Mouse (Mus musculus) 3T3-L1 (cell line): ENCODE data around the gene Gpr37.
A peak's percentile ranks its signal among the peaks of the same experiment; 100 is the strongest.

Experiments
- DNase-seq: peaks from one replicate; pipeline ENCODE4 v3.0.0-alpha.2; 2015; ENCODE audit warnings: low read depth, low spot score

The Gpr37 gene

GRCm38 (mm10) chr6:25690629-25691028 is at the start of gene Gpr37:
Gene Gpr37, minus strand, starts transcription at chr6:25690729.
- DNase-seq: no peak

GRCm38 (mm10) chr6:25736533-25736932 is 46.0 kb upstream of the Gpr37 start:
- DNase-seq: no peak

DNA sequence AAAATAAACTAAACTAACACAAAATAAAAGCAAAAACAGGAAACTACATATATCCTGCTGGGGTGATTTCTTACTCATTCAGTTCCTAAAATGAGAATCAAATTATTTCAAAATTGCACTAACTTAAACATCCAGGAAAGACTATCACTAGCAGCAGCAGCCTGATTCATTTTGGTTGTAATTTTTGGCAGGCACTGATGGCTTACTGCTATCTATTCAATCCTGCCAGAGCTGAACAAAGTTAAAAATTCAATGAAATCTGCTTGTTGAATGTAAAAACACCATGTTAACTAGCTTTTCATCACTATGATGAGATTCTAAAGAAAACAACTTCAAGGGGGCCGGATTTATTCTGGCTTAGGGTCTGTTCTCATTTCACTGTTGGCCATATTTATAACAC is 36.0 kb upstream of the Gpr37 start:
- no peak for DNase-seq

GRCm38 (mm10) chr6:25710601-25711000 is 20.1 kb upstream of the Gpr37 start:
- no peak for DNase-seq

GRCm38 (mm10) chr6:25709250-25709895 is 18.8 kb upstream of the Gpr37 start:
- peak; percentile 37 for DNase-seq

- no peak for DNase-seq
Measured at GRCm38 (mm10) chr6:25699956-25700355, 9.4 kb upstream of the Gpr37 start.

- no peak for DNase-seq
Measured at GRCm38 (mm10) chr6:25690284-25690605, 284 bp downstream of the Gpr37 start.

DNA sequence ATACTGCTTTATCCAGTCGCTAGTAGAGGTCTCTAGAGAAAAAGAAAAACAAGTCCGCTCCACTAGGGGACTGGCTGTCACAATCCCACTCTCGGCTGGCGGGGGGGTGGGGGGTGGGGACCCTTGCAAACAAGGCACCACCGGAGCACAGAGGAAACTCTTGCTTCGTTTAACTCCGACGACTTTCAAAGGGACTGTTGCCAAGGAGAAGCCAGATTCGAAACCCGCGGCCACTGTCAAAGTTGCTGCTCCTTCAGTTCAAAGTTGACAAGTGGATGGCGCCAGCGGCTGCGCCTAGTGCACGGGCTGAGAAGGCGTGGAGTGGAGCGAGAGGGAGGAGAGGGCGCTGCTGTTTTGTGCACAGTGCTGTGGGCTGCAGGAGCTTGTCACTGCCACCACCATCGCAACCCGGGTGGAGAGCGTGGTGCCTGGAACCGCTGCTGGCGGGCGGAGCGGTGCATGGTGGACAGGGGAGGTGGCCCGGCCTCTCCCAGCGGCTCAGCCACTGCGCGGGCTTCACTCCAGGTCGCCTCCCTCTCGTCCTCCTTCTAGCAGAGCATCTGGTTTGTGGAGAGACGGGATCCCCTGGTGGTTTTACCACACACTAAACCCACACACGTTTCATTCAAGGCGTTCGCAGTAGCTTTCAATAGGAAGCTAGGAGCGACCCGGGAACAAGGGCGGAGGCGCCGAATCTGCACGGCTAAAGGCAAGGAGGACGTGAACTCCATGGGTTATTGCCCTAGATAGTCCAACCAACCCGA is 827 bp downstream of the Gpr37 start:
- no peak for DNase-seq

DNA sequence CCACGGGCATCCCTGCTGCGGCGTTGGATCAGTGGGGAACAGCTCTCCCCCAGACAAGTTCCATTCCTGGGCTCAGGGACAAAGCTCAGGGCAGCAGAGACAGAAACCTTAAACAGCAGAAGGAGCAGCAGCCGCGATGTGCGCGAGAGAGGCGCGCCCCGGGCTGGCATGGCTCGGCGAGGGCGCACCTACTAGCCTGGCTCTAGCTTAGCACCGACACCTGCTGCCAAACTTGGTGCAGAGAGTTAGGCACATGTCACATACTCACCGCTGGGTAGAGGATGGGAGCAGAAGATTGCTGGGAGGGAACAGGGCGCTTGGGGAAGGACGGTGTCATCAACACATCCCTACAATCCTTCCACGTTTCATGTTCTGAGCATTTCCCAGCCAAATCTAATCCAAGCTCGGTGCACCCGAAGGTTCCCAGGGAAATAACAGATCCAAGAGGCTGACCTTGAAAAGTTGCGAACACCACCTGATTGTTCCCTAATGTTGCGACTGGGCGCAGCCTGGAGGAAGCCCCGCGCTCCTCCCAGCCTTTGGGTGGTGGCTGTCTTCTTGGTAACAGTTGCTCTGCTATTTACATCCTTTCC is 1.5 kb downstream of the Gpr37 start:
- DNase-seq: no peak

DNA sequence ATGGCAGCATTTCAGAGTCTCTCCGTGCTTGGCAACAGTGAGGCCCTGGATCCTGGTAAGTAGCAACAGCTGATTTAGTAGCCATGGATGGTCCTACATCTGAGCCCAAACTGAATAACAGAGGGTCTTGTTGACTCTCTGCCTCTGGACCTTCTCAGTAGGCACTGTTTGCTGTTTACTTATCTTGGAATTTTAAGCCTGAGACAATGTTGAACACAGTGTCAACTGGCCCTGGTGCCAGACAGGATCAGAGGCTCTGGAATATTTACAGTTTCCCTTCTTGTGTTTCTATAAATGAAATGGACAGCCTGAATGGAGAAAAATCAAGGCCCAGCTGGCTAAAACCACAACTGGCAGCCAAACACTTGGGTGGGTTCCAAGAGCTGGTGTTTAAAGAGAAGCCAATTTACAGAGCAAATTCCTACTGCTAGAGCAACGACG is 3.7 kb downstream of the Gpr37 start:
- DNase-seq: peak; percentile 11

DNA sequence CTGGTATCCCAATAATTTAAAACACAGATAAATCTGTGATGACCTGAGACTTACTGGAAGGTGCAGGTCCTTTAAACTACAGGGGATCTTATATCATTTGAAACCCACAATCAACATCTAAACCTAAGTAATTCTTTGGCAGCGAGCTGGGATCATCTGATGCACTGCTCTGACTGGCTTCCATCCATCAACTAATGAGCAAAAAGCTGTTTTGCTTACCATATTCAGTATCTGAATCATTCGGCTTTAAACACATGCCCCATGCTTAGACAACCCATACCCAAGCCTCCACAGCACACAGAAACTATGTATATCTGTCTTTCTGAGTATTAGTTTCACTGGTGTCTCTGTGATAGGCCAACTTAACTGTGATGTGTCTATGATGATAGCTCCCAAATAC is 6.1 kb downstream of the Gpr37 start:
- DNase-seq: no peak

GRCm38 (mm10) chr6:25675111-25675510 is 15.4 kb downstream of the Gpr37 start:
- DNase-seq: no peak

- DNase-seq: no peak
Measured at GRCm38 (mm10) chr6:25673801-25674200, 16.7 kb downstream of the Gpr37 start.

DNA sequence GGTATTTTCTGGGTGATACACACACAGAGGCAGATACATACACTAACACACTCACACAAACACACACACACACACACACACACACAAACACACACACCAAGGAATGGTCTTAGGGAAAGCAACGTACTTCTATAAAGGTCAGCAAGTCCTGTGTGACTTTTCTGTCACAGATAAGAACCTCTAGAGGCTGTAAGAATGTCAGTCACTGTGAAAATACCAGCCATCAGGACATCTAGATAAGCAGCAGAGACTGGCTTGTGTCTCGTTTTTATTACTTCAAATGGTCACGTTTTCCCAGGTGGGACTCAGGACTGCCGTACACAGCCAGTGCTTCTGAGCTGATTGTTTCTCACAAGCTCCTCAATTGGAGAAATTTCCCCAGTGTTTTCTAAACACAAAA is 20.4 kb downstream of the Gpr37 start:
- DNase-seq: no peak

DNA sequence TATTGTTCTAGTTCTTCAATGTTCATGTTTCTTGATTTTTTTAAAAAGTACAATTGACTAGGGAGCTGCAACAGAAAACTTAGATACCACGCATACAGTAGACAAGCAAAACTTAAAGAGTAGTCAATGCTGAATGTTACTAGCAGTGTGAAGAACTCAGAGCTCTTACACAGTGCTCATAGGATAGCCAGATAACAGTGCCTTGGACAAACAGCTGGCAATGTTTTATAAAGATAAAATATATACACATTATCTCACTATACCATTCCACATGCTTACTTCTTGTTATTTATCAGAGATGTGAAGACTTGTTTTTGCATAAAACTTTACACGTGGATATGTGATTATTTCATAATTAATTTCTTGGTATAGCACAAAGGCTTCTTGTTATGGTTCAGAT is 26.6 kb downstream of the Gpr37 start:
- no peak for DNase-seq

GRCm38 (mm10) chr6:25659924-25660675 is 30.4 kb downstream of the Gpr37 start:
- no peak for DNase-seq
